Mouse (Mus musculus): ENCODE results near the gene Rack1. TPM values are rescaled to one million over a fixed set of nuclear protein-coding genes. Genes with fewer than 3 reads are reported as not detected.

Rack1 gene
- total and polyA plus RNA-seq, 3 experiments = 3,744 to 6,330 (median 5,265) TPM

- Histone ChIP-seq H3K4me1 (ENCODE audit: control insufficient read depth in 1 of 2, insufficient read depth in 2 of 2) (peaks cover 10 to 61% of the 10 kb centered on the region in 2 experiments), H3K79me2 (replicated peaks; ENCODE audit: control insufficient read depth, extremely low read depth, insufficient read depth, poor library complexity, severe bottlenecking) (peaks cover 46% of the 10 kb centered on the region), H3K4me3 (replicated peaks in 1 of 3; ENCODE audit: low read depth in 2 of 3, low read length in 2 of 3, poor library complexity in 1 of 3) (no peak overlapping the region), H3K27ac (ENCODE audit: insufficient read depth, low read depth) (no peak overlapping the region), H3K9me3 (replicated peaks; ENCODE audit: low read length) (no peaks in the 10 kb centered on the region), H3K9ac (ENCODE audit: insufficient read depth, low read depth) (no peak overlapping the region), H3K36me3 (replicated peaks in 1 of 2; ENCODE audit: control insufficient read depth in 1 of 2, insufficient read depth in 1 of 2, low read length in 1 of 2) (peaks cover 85 to 89% of the 10 kb centered on the region in 2 experiments), H3K27me3 (replicated peaks) (no peaks in the 10 kb centered on the region), H3K4me2 (ENCODE audit: insufficient read depth, low read depth, poor library complexity, severe bottlenecking) (no peak overlapping the region)
- in situ Hi-C loops (cut with MboI; ENCODE audit: low pct_ligation_motif_present, low pct_unique_long_range_greater_than_20kb, low sequenced_read_pairs) = no loop called here
- no peak for DNase-seq (ENCODE audit: extremely low read depth)
- TF ChIP-seq POLR2AphosphoS2 (IDR thresholded peaks at IDR 0.05; ENCODE audit: low read depth, low read length) (peak; percentile 14; the same call in 1 of the 2 replicates), ZMIZ1 (IDR thresholded peaks at IDR 0.05; ENCODE audit: low read depth, low read length) (peak; percentile 54; the same call in 1 of the 2 replicates), ZKSCAN1 (IDR thresholded peaks at IDR 0.05; ENCODE audit: borderline replicate concordance, low read depth, low read length) (no peak), MAFK (IDR thresholded peaks at IDR 0.05; ENCODE audit: insufficient replicate concordance, low read length) (0 out of 2 replicates have a peak, but pooled peaks have one; percentile 62), ZNF384 (IDR thresholded peaks at IDR 0.05; ENCODE audit: low read depth, low read length) (peak; percentile 44)
- dilution Hi-C loops (cut with MboI; ENCODE audit: extremely low pct_ligation_motif_present, extremely low pct_unique_long_range_greater_than_20kb, low sequenced_read_pairs) = no loop called here
Observed at GRCm38 (mm10) chr11:48804922-48805321, 4.8 kb downstream of the Rack1 start.

- H3K27ac ChIP-seq (ENCODE audit: insufficient read depth, low read depth) = no peak overlapping the region; the same call in 1 of the 2 replicates
- dilution Hi-C loops (cut with MboI; ENCODE audit: extremely low pct_ligation_motif_present, extremely low pct_unique_long_range_greater_than_20kb, low sequenced_read_pairs) = no loop called here
- H3K27me3 ChIP-seq (replicated peaks) = no peaks in the 10 kb centered on the region
- no peak overlapping the region for H3K4me2 ChIP-seq (ENCODE audit: insufficient read depth, low read depth, poor library complexity, severe bottlenecking)
- H3K4me3 ChIP-seq (replicated peaks in 1 of 3; ENCODE audit: low read depth in 2 of 3, low read length in 2 of 3, poor library complexity in 1 of 3) = no peak overlapping the region
- H3K9me3 ChIP-seq (replicated peaks; ENCODE audit: low read length) = no peaks in the 10 kb centered on the region
- peaks cover 10 to 64% of the 10 kb centered on the region in 2 experiments for H3K4me1 ChIP-seq (ENCODE audit: control insufficient read depth in 1 of 2, insufficient read depth in 2 of 2)
- peaks cover 90 to 98% of the 10 kb centered on the region in 2 experiments for H3K36me3 ChIP-seq (replicated peaks in 1 of 2; ENCODE audit: control insufficient read depth in 1 of 2, insufficient read depth in 1 of 2, low read length in 1 of 2)
- TF ChIP-seq KAT2A (IDR thresholded peaks at IDR 0.05; ENCODE audit: insufficient replicate concordance, low read length) (no peak), ZC3H11A (IDR thresholded peaks at IDR 0.05; ENCODE audit: low read depth, low read length) (no peak), MAZ (IDR thresholded peaks at IDR 0.05; ENCODE audit: low read depth, low read length) (0 out of 2 replicates have a peak, but pooled peaks have one; percentile 6), ZMIZ1 (IDR thresholded peaks at IDR 0.05; ENCODE audit: low read depth, low read length) (peak; percentile 80), JUND (conservative IDR thresholded peaks at IDR 0.05; ENCODE audit: low read depth, low read length) (no peak), ETS1 (conservative IDR thresholded peaks at IDR 0.05; ENCODE audit: low read depth, low read length) (no peak), SMC3 (IDR thresholded peaks at IDR 0.05; ENCODE audit: low read depth, low read length) (0 out of 2 replicates have a peak, but pooled peaks have one; percentile 1), ZKSCAN1 (IDR thresholded peaks at IDR 0.05; ENCODE audit: borderline replicate concordance, low read depth, low read length) (no peak), PAX5 (IDR thresholded peaks at IDR 0.05; ENCODE audit: low read length) (no peak), RCOR1 (conservative IDR thresholded peaks at IDR 0.05; ENCODE audit: low read depth, low read length) (peak; percentile 76; the same call in 1 of the 2 replicates), HCFC1 (IDR thresholded peaks at IDR 0.05; ENCODE audit: low read depth, low read length) (no peak), ELF1 (IDR thresholded peaks at IDR 0.05; ENCODE audit: low read depth, low read length) (0 out of 2 replicates have a peak, but pooled peaks have one; percentile 11), USF1 (IDR thresholded peaks at IDR 0.05; ENCODE audit: low read depth, low read length) (no peak), GABPA (IDR thresholded peaks at IDR 0.05; ENCODE audit: insufficient replicate concordance, low read depth, low read length) (no peak), IRF4 (IDR thresholded peaks at IDR 0.05; ENCODE audit: low read depth, low read length) (no peak), POLR2A (IDR thresholded peaks at IDR 0.05; ENCODE audit: low read depth, low read length) (peak; percentile 64), USF2 (conservative IDR thresholded peaks at IDR 0.05; ENCODE audit: low read depth, low read length) (no peak), POLR2AphosphoS2 (IDR thresholded peaks at IDR 0.05; ENCODE audit: low read depth, low read length) (peak; percentile 93), CHD2 (IDR thresholded peaks at IDR 0.05; ENCODE audit: low read length) (peak; percentile 76; the same call in 1 of the 2 replicates), SIN3A (IDR thresholded peaks at IDR 0.05; ENCODE audit: low read length) (peak; percentile 28; the same call in 1 of the 2 replicates), TCF12 (IDR thresholded peaks at IDR 0.05; ENCODE audit: low read depth, low read length) (no peak), ZNF384 (IDR thresholded peaks at IDR 0.05; ENCODE audit: low read depth, low read length) (no peak), MYC (IDR thresholded peaks at IDR 0.05; ENCODE audit: low read depth, low read length) (peak; percentile 13; the same call in 1 of the 2 replicates), UBTF (IDR thresholded peaks at IDR 0.05; ENCODE audit: low read depth, low read length) (no peak), EP300 (IDR thresholded peaks at IDR 0.05; ENCODE audit: low read length) (no peak), JUN (IDR thresholded peaks at IDR 0.05; ENCODE audit: insufficient read depth, low read depth, low read length) (no peak), MAFK (IDR thresholded peaks at IDR 0.05; ENCODE audit: insufficient replicate concordance, low read length) (no peak), MXI1 (IDR thresholded peaks at IDR 0.05; ENCODE audit: low read depth, low read length) (0 out of 2 replicates have a peak, but pooled peaks have one; percentile 3)
- DNase-seq (ENCODE audit: extremely low read depth) = no peak
- no peak overlapping the region for H3K9ac ChIP-seq (ENCODE audit: insufficient read depth, low read depth)
- peaks cover 28% of the 10 kb centered on the region for H3K79me2 ChIP-seq (replicated peaks; ENCODE audit: control insufficient read depth, extremely low read depth, insufficient read depth, poor library complexity, severe bottlenecking)
- in situ Hi-C loops (cut with MboI; ENCODE audit: low pct_ligation_motif_present, low pct_unique_long_range_greater_than_20kb, low sequenced_read_pairs) = no loop called here
Observed at GRCm38 (mm10) chr11:48806856-48807562, 6.9 kb downstream of the Rack1 start.
